Mouse (Mus musculus) forebrain, embryonic 16.5 days (tissue): ENCODE data around the gene Lin7b. TPM values are rescaled to one million over a fixed set of nuclear protein-coding genes. Genes with fewer than 3 reads are reported as not detected.

Experiments used
- ATAC-seq: fragments of 200-750 bp; cut with Nextera tagmentation; 2 replicates; pipeline ENCODE4 v1.8.0; 2017; ENCODE audit warnings: mild to moderate bottlenecking, moderate library complexity
- H3K27ac ChIP-seq: fragments of 300-500 bp; sonication (generic); 2 replicates; pipeline ENCODE4 v1.5.1; 2014; ENCODE audit warnings: low read length, control low read depth
- H3K27me3 ChIP-seq: fragments of 300-500 bp; sonication (generic); replicated peaks from 2 replicates; pipeline ENCODE4 v1.6.1; 2014; ENCODE audit warnings: low read length; ENCODE audit not compliant: control insufficient read depth, insufficient read depth
- H3K36me3 ChIP-seq: fragments of 300-500 bp; sonication (generic); 2 replicates; pipeline ENCODE4 v1.6.1; 2014; ENCODE audit not compliant: control insufficient read depth, insufficient read depth
- H3K4me1 ChIP-seq: fragments of 300-500 bp; sonication (generic); replicated peaks from 2 replicates; pipeline ENCODE4 v1.6.1; 2014; ENCODE audit warnings: low read length; ENCODE audit not compliant: control insufficient read depth, insufficient read depth
- H3K4me2 ChIP-seq: fragments of 300-500 bp; sonication (generic); 2 replicates; pipeline ENCODE4 v1.6.1; 2014; ENCODE audit warnings: mild to moderate bottlenecking, low read length, control low read depth
- H3K4me3 ChIP-seq: fragments of 300-500 bp; sonication (generic); replicated peaks from 2 replicates; pipeline ENCODE4 v1.5.1; 2014; ENCODE audit warnings: mild to moderate bottlenecking, low read length, control low read depth
- H3K9ac ChIP-seq: fragments of 300-500 bp; sonication (generic); replicated peaks from 2 replicates; pipeline ENCODE4 v1.6.1; 2014; ENCODE audit warnings: low read depth, low read length, control low read depth
- H3K9me3 ChIP-seq: fragments of 300-500 bp; sonication (generic); 2 replicates; pipeline ENCODE4 v1.6.1; 2016; ENCODE audit warnings: low read length; ENCODE audit not compliant: control insufficient read depth
- WGBS: fragments of 180-500 bp; shearing (Covaris S2); extraction: QIAGEN DNeasy Blood & Tissue Kit; methylation state at CpG from one replicate; pipeline ENCODE4 v1.1.7; 2014; 5-methylcytosine and 5-hydroxymethylcytosine counted together
- polyA plus RNA-seq: library from polyadenylated mRNA; unstranded; fragments of >200 nt; fragmentation: Nextera tagmentation; extraction: Ambion mirVana; gene quantifications from 2 replicates; pipeline ENCODE4 v1.2.1, GENCODE M21; 2015

The Lin7b gene
- polyA plus RNA-seq, 1 experiment from 2014 or later: 18.5 TPM

DNA sequence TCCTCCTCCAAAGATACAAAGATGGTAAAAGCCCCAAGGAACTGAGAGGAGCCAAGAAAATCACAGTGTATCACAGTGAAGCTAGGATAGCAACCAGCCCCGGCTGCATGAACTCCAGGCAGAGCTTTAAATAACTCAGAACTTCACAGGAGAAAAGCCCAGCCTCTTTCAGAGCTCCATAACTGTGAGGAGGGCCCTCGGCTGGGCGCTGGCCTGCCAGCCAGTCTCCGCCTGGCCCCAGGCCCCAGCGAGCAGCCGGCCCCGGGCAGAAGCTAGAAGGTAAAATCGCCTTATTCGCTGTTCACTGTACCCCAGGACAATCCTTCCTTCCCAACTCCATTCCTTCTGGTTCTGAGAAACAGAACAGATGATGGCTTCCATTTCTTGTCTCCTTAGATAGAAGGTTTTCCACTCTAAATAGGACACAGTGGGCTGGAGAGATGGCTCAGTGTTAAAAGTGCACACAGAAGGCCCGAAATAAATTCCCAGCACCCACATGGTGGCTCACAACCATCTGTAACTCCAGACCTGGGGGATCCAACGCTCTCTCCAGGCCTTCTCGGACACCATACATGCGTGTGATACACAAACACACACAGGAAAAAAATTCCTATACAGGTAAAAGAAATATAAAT is 41.4 kb downstream of the Lin7b start:
- Histone ChIP-seq H3K4me3 (no peak overlapping the region), H3K4me2 (no peak overlapping the region), H3K36me3 (no peaks in the 10 kb centered on the region), H3K4me1 (peaks cover 11% of the 10 kb centered on the region), H3K9me3 (no peaks in the 10 kb centered on the region; the same call in 1 of the 2 replicates), H3K27me3 (no peaks in the 10 kb centered on the region), H3K9ac (no peak overlapping the region), H3K27ac (no peak overlapping the region)
- 80% methylated on average over 13 of the region's 13 CpGs for WGBS
- ATAC-seq: no peak

DNA sequence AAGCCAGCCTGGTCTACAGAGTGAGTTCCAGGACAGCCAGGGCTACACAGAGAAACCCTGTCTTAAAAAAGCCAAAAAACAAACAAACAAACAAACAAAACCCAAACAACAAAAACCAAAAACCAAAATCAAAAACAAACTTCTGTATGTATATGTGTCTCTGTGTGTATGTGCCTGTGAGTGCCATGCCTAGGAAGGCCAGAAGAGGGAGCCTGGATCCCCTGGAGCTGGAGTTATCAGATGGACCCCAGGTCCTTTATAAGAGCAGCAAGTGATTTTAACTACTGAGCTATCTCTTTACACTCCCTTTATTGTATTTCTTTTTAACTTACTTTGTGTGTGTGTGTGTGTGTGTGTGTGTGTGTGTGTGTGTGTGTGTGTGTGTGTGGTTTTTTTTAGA is 44.6 kb downstream of the Lin7b start:
- no peak overlapping the region for H3K4me3 ChIP-seq
- ATAC-seq: no peak

DNA sequence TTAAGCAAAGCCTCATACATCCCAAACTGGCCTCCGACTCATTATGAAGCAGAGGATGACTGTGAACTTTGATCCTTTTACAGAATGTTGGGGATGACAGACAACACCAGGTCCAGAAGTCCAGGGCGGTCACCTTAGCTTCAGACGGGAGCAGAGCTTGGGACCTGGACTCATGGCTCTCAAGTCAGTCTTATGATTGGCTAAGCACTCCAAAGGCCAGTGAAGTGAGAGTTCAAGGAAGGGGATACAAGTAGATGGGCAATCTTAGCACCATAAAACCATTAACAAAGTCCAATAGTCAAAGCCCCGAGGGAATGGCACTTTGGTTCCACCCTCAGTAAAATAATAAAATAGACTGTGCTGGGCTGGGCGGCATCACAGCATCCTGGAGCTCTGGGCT is 47.3 kb downstream of the Lin7b start:
- WGBS: 88% methylated on average over 5 of the region's 5 CpGs
- no peaks in the 10 kb centered on the region for H3K4me1 ChIP-seq
- no peaks in the 10 kb centered on the region; the same call in 1 of the 2 replicates for H3K9me3 ChIP-seq
- no peak overlapping the region for H3K4me2 ChIP-seq
- no peak overlapping the region for H3K9ac ChIP-seq
- ATAC-seq: no peak
- H3K27ac ChIP-seq: no peak overlapping the region
- no peaks in the 10 kb centered on the region for H3K27me3 ChIP-seq
- no peaks in the 10 kb centered on the region for H3K36me3 ChIP-seq
- H3K4me3 ChIP-seq: no peak overlapping the region

More for the DNA sequence above, 44.6 kb downstream of the Lin7b start:
- no peaks in the 10 kb centered on the region for H3K4me1 ChIP-seq
- H3K9me3 ChIP-seq: no peaks in the 10 kb centered on the region; the same call in 1 of the 2 replicates
- no peak overlapping the region for H3K4me2 ChIP-seq
- no peak overlapping the region for H3K27ac ChIP-seq
- no peak overlapping the region for H3K9ac ChIP-seq
- H3K36me3 ChIP-seq: no peaks in the 10 kb centered on the region
- no peaks in the 10 kb centered on the region for H3K27me3 ChIP-seq

DNA sequence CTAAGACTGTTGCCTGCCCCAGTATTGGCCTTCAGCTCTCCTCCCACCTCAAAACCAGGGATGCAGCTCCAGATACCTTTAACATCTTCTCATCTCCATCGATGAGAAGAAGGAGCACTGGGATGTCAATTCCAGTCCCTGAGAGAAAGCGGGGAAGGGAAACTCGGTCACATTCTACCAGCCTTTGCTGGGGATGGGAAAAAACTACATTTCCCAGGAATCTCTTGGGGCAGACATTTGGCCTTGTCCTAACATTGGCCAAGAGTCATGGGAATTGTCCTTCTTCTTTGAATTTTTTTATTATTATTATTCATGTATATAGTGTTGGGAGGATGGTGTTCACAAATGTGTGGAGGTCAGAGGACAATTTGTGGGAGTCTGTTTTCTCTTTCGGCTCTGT is 48.1 kb downstream of the Lin7b start:
- H3K4me3 ChIP-seq: no peak overlapping the region
- H3K36me3 ChIP-seq: no peaks in the 10 kb centered on the region
- H3K4me1 ChIP-seq: no peaks in the 10 kb centered on the region
- ATAC-seq: no peak
- H3K27ac ChIP-seq: no peak overlapping the region
- no peaks in the 10 kb centered on the region; the same call in 1 of the 2 replicates for H3K9me3 ChIP-seq
- 92% methylated on average over 4 of the region's 4 CpGs for WGBS
- H3K9ac ChIP-seq: no peak overlapping the region
- no peaks in the 10 kb centered on the region for H3K27me3 ChIP-seq
- H3K4me2 ChIP-seq: no peak overlapping the region

Other genes starting within 250 kb of the Lin7b start
- 860 and 958 TPM in 2 replicates for gene Rps11, start 246.1 kb downstream of the Lin7b start, polyA plus RNA-seq
- gene Rpl13a, start 241.8 kb downstream of the Lin7b start, polyA plus RNA-seq: 722 and 741 TPM in 2 replicates
- not detected in 2 replicates for gene Gm45713, start 234.4 kb downstream of the Lin7b start, polyA plus RNA-seq
- 1.1 and 1.4 TPM in 2 replicates for gene Flt3l, start 234.2 kb downstream of the Lin7b start, polyA plus RNA-seq
- 84.2 and 90.2 TPM in 2 replicates for gene Pih1d1, start 216.3 kb downstream of the Lin7b start, polyA plus RNA-seq
- gene Aldh16a1, start 216.0 kb downstream of the Lin7b start, polyA plus RNA-seq: 19.3 and 20.9 TPM in 2 replicates
- gene Slc17a7, start 206.6 kb downstream of the Lin7b start, polyA plus RNA-seq: 20.1 and 22.8 TPM in 2 replicates
- gene Gfy, start 191.0 kb downstream of the Lin7b start, polyA plus RNA-seq: 0.51 TPM in 1 of 2 replicates, not detected in the other
- 0.63 TPM in 1 of 2 replicates, not detected in the other for gene Pth2, start 189.6 kb downstream of the Lin7b start, polyA plus RNA-seq
- 0.58 and 0.95 TPM in 2 replicates for gene Ccdc155, start 165.7 kb downstream of the Lin7b start, polyA plus RNA-seq
- gene Dkkl1, start 158.4 kb downstream of the Lin7b start, polyA plus RNA-seq: 1.1 and 2.2 TPM in 2 replicates
- gene Tead2, start 154.8 kb downstream of the Lin7b start, polyA plus RNA-seq: 73.1 and 79.5 TPM in 2 replicates
- gene Cd37, start 131.5 kb downstream of the Lin7b start, polyA plus RNA-seq: 1.5 and 1.6 TPM in 2 replicates
- gene Slc6a16, start 129.5 kb downstream of the Lin7b start, polyA plus RNA-seq: 0.30 and 0.47 TPM in 2 replicates
- not detected in 2 replicates for gene Slc6a21, start 93.1 kb downstream of the Lin7b start, polyA plus RNA-seq
- 8.2 and 10.1 TPM in 2 replicates for gene Trpm4, start 36.8 kb downstream of the Lin7b start, polyA plus RNA-seq
- gene Hrc, start 35.3 kb downstream of the Lin7b start, polyA plus RNA-seq: 0.60 TPM in 1 of 2 replicates, not detected in the other
- gene Ppfia3, start 3.6 kb downstream of the Lin7b start, polyA plus RNA-seq: 16.1 and 19.7 TPM in 2 replicates
- gene Snrnp70, start 25.2 kb upstream of the Lin7b start, polyA plus RNA-seq: 206 and 215 TPM in 2 replicates
- not detected in 2 replicates for gene Kcna7, start 35.1 kb upstream of the Lin7b start, polyA plus RNA-seq
- 0.10 TPM in 1 of 2 replicates, not detected in the other for gene Ntf5, start 43.1 kb upstream of the Lin7b start, polyA plus RNA-seq
- 0.44 and 0.65 TPM in 2 replicates for gene Lhb, start 50.2 kb upstream of the Lin7b start, polyA plus RNA-seq
- gene Gys1, start 64.3 kb upstream of the Lin7b start, polyA plus RNA-seq: 19.9 and 21.6 TPM in 2 replicates
- gene Ruvbl2, start 67.5 kb upstream of the Lin7b start, polyA plus RNA-seq: 137 and 147 TPM in 2 replicates
- 5,701 and 5,899 TPM in 2 replicates for gene Ftl1, start 89.3 kb upstream of the Lin7b start, polyA plus RNA-seq
- 225 and 257 TPM in 2 replicates for gene Bax, start 96.3 kb upstream of the Lin7b start, polyA plus RNA-seq
- gene Tulp2, start 111.3 kb upstream of the Lin7b start, polyA plus RNA-seq: 0.12 TPM in 1 of 2 replicates, not detected in the other
- not detected in 2 replicates for gene Gm45808, start 116.2 kb upstream of the Lin7b start, polyA plus RNA-seq
- 2.2 and 3.0 TPM in 2 replicates for gene Dhdh, start 118.2 kb upstream of the Lin7b start, polyA plus RNA-seq
- 106 and 107 TPM in 2 replicates for gene Nucb1, start 139.8 kb upstream of the Lin7b start, polyA plus RNA-seq
- gene Ppp1r15a, start 155.7 kb upstream of the Lin7b start, polyA plus RNA-seq: 14.4 and 16.4 TPM in 2 replicates
- gene Plekha4, start 155.7 kb upstream of the Lin7b start, polyA plus RNA-seq: 0.57 and 0.81 TPM in 2 replicates
- gene Hsd17b14, start 184.3 kb upstream of the Lin7b start, polyA plus RNA-seq: not detected in 2 replicates
- 24.2 and 24.5 TPM in 2 replicates for gene Bcat2, start 199.6 kb upstream of the Lin7b start, polyA plus RNA-seq
- gene Fgf21, start 244.9 kb upstream of the Lin7b start, polyA plus RNA-seq: not detected in 2 replicates
- not detected in 2 replicates for gene Fut1, start 246.7 kb upstream of the Lin7b start, polyA plus RNA-seq